Mouse (Mus musculus) thymus, adult 18-20 months (tissue): Measurements from ENCODE around the gene Sh3kbp1.

Experiments
- DNase-seq, 2 experiments: peaks; one replicate each; pipeline ENCODE4 v3.0.0; 2022; ENCODE audit warnings: mixed read lengths in 2 of 2

Sh3kbp1 gene

DNA sequence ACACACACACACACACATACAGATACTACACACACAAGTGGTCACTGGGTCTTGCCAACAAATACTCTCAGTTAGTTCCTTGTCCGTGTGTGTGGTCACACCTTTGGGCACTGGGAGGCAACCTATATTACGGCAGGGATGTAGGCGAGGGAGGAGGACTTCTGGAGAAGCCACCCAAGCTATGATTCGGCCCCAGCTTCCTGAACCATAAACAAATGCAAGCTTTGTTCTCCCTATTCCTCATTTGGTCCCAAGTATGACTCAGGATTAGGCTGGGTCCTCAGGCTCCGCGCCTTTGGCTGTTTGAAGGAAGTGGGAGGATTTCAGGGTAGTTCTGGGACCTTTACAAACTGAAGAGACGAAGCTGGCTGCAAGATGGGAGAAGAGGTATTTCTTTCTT lies 213.2 kb downstream of the Sh3kbp1 start:
- DNase-seq = no peak

- DNase-seq = no peak
These were observed 223.7 kb downstream of the Sh3kbp1 start for GRCm38 (mm10) chrX:159850722-159851121.

DNA sequence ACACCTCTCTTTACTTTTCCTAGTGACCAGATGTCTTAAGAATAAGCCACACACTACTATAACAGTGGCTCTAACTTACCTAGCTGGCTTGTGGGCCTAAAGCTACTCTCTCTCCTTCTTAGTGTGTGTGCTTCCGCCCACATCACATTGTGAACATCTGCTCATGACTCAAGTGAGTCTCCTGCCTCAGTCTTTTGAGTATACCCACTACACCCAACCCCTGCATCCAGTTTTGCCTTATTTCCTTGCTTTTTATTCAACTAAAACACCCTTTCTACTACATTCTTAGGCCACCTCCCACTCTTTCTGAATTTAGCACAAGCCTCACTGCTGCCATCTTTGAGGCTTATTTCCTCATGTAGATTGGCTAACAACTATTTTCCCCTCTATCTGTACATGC lies 229.8 kb downstream of the Sh3kbp1 start:
- DNase-seq = no peak

- no peak for DNase-seq
These were observed 231.1 kb downstream of the Sh3kbp1 start for GRCm38 (mm10) chrX:159858126-159858525.

- DNase-seq = no peak
These were observed 233.9 kb downstream of the Sh3kbp1 start for GRCm38 (mm10) chrX:159860841-159861530.

DNA sequence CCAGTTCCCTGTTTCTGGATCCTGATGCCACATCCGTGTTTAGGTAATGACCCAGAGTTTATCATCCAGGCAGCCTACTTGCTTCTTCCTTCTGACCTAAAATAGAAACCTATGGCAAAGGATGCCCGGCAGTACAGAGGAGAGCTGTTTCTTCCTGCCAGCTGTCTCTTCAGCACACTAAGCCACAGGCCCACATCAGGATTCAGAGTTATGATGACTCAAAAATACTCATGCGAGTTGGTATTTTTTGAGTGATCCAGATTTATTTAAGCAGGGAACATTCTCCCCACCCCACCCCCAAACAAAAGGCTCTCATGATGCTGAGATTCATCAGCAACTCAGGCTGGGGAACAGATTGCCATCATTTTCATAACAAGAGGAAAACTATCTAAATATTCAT lies 240.6 kb downstream of the Sh3kbp1 start:
- DNase-seq = no peak

- no peak for DNase-seq
These were observed 245.4 kb downstream of the Sh3kbp1 start for GRCm38 (mm10) chrX:159872521-159872920.

DNA sequence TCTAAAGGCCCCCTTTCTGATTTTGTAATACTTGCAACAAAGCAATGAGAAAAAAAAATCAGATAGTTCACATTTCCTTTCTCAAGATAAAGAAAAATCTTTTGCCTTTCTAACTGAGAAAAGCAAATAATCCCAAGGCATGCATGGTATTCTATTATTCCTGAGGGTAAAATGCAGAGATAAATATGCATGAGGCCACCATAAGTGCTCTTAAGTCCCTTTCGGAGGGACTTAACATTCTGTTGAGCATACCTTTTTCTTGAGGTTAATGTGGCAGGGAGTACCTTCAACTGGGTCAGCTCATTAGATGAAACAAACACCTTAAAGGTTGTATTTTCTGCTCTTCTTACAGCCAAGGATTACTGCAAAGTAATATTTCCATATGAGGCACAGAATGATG lies 250.7 kb downstream of the Sh3kbp1 start:
- no peak for DNase-seq

- DNase-seq = no peak
These were observed 252.4 kb downstream of the Sh3kbp1 start for GRCm38 (mm10) chrX:159879455-159879854.

- DNase-seq = no peak
These were observed 254.5 kb downstream of the Sh3kbp1 start for GRCm38 (mm10) chrX:159881576-159881975.

DNA sequence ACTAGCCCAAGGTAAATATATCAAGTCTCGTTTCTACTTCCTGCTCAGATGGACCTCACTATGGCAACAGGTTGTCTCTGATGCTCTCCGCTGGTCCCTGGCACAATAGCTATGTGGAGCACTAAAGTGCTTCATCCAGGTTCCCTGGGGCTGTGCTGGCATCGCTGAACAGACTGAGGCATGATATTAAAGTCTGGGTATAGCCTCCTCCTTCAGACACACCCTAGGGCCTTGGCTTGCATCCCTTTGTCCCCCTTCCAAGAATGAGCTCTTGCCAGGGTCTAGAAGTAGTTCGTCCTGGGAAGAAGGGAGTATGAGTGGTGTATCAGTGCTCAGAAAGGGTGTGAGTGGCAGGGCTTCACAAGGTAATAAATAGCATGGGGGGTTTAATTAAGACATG lies 269.5 kb downstream of the Sh3kbp1 start:
- no peak for DNase-seq

DNA sequence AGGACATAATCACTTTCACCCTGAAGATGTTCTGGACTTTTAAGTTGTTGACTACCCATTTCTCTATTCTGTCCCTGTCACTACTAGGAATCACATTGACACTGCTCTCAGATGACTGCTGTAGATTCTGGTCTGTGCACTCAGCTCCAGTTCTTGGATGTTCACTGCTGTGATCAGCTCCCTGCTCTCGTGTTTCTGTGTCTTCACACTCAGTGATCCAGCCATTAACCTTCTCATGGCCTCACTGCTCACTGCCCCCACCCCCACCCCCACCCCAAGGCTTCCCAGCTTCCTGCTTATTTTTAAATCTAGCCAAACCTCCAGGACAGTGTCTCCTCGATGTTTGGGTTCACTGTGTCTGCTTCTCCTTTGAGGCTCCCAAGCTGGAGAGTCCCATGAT lies 271.0 kb downstream of the Sh3kbp1 start:
- DNase-seq = no peak

GRCm38 (mm10) chrX:159899121-159899520 lies 272.0 kb downstream of the Sh3kbp1 start:
- DNase-seq = no peak

DNA sequence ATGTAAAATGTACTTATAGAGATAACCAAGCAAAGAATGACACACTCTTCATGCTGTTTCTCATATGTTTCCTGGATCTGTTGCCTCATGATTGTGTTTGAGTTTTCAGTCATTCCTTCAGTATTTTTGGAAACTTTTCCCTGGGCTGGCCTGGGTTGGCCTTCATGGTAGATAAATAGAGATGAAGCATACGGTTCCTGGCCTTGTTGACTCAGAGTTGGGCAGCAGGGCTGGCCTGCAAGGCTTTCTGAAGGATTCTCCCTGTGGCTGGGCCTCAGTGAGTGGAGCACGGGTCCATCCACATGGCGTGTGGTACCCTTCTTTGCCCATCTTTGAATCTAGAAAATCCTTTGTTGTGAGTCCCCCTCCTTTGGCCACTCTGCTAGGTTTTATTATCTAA lies 276.3 kb downstream of the Sh3kbp1 start:
- DNase-seq = no peak

- no peak for DNase-seq
These were observed 280.6 kb downstream of the Sh3kbp1 start for GRCm38 (mm10) chrX:159907703-159908102.

GRCm38 (mm10) chrX:159909446-159910277 lies 282.6 kb downstream of the Sh3kbp1 start:
- DNase-seq = no peak

- DNase-seq = no peak
These were observed 283.5 kb downstream of the Sh3kbp1 start for GRCm38 (mm10) chrX:159910600-159910999.

GRCm38 (mm10) chrX:159911613-159912012 lies 284.5 kb downstream of the Sh3kbp1 start:
- DNase-seq = no peak

- DNase-seq = no peak
These were observed 285.0 kb downstream of the Sh3kbp1 start for GRCm38 (mm10) chrX:159912061-159912460.

DNA sequence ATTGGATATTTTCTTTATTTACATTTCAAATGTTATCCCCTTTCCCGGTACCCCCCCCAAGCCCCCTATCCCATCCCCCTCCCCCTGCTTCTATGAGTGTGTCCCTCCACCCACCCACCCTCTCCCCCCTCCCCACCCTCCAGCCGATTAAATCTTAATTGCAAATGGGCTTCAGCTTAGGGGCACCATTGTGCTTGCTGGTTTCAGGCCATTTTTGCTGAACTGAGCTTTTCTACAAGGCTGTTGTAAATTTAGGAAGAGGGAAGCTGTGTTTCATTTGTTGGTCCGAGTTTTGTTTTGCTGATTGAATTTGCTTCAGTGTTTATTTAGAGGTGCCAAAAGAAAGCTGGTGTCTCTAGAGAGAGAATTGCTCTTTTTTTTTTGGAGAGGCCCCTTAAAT lies 286.4 kb downstream of the Sh3kbp1 start:
- DNase-seq = no peak

DNA sequence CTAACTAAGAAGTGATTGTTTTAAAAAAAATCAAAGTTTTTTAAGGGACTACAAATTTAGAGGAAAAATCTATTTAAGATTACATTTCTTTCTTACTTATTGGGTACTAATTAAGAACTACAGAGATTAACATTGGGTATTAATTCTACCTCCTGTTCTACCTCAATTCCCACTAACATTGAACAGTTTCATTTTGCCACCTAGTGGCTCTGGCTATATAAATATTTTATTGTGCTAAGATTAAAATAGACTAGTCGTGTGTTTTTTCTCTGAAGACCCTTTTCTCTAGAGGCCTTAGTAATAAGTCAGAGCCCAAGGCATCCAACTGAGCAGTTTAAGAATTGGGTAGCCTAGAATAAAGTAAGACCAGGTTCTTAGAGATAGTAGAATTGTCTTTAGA lies 288.1 kb downstream of the Sh3kbp1 start:
- no peak for DNase-seq

- DNase-seq = no peak
These were observed 297.7 kb downstream of the Sh3kbp1 start for GRCm38 (mm10) chrX:159924759-159925158.

DNA sequence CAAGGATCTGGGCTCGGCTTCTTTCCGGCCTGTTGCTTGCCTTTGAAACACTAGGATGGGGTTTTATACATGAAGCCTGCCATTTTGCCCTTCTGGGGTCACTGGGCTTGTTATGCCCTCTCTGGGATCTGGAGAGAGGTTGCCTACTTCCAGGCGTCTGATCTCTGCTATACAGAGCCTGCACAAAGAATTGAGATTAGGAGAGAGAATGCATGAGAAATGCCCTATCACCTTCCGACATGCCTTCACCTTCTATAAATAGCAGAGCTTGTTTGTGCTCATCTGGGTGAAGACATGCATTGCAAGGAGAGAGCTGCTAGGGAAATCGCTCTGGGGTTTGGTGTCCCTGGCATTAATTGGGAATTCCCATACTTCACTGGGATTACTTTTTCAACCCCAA lies 301.1 kb downstream of the Sh3kbp1 start:
- DNase-seq = no peak

DNA sequence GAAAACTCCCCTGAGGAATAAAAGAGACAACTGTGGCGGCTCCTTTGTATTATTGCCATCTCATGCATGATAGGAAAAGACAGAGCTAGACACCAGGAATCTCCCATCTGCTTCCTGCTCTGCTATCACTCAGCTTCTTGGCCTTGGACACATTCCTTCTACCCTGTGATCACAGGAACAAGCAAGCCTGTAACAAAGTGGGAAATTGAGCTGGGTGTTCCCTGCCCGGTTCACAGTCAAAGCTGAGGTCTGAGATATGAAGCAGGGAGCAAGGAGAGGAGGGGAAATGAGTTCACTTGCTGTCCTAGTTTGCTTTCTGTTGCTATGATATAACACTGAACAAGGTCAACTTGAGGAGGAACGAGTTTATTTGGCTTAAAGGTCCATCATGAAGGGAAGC lies 301.8 kb downstream of the Sh3kbp1 start:
- no peak for DNase-seq
